Mouse (Mus musculus) kidney, embryonic 15.5 days (tissue): ENCODE measurements around the gene Sept4. TPM values are rescaled to one million over a fixed set of nuclear protein-coding genes. Genes with fewer than 3 reads are reported as not detected.

ENCODE experiments used
- ATAC-seq: fragments of 200-750 bp; cut with Nextera tagmentation; replicated peaks from 2 replicates; pipeline ENCODE4 v1.8.0; 2017; ENCODE audit warnings: moderate TSS enrichment; ENCODE audit not compliant: low FRiP score
- H3K27ac ChIP-seq: fragments of 300-500 bp; sonication (generic); 2 replicates; pipeline ENCODE4 v1.5.1; 2015; ENCODE audit warnings: mild to moderate bottlenecking, inconsistent platforms
- H3K27me3 ChIP-seq: fragments of 300-500 bp; sonication (generic); 2 replicates; pipeline ENCODE4 v1.6.1; 2015; ENCODE audit warnings: inconsistent platforms
- H3K36me3 ChIP-seq: fragments of 300-500 bp; sonication (generic); 2 replicates; pipeline ENCODE4 v1.6.1; 2015; ENCODE audit warnings: inconsistent platforms
- H3K4me1 ChIP-seq: fragments of 300-500 bp; sonication (generic); 2 replicates; pipeline ENCODE4 v1.6.1; 2015; ENCODE audit warnings: inconsistent platforms
- H3K4me2 ChIP-seq: fragments of 300-500 bp; sonication (generic); 2 replicates; pipeline ENCODE4 v1.6.1; 2015; ENCODE audit warnings: moderate library complexity, mild to moderate bottlenecking, inconsistent platforms
- H3K4me3 ChIP-seq: fragments of 300-500 bp; sonication (generic); replicated peaks from 2 replicates; pipeline ENCODE4 v1.5.1; 2015; ENCODE audit warnings: mild to moderate bottlenecking, inconsistent platforms
- H3K9ac ChIP-seq: fragments of 300-500 bp; sonication (generic); 2 replicates; pipeline ENCODE4 v1.6.1; 2015; ENCODE audit warnings: mild to moderate bottlenecking, inconsistent platforms
- H3K9me3 ChIP-seq: fragments of 300-500 bp; sonication (generic); replicated peaks from 2 replicates; pipeline ENCODE4 v1.6.1; 2016; ENCODE audit warnings: inconsistent platforms
- WGBS: fragments of 180-500 bp; shearing (Covaris S2); methylation state at CpG from one replicate; pipeline ENCODE4 v1.1.7; 2015; ENCODE audit warnings: mixed read lengths; 5-methylcytosine and 5-hydroxymethylcytosine counted together
- polyA plus RNA-seq: library from polyadenylated mRNA; unstranded; fragments of >200 nt; fragmentation: Nextera tagmentation; extraction: Ambion mirVana; gene quantifications from 2 replicates; pipeline ENCODE4 v1.2.1, GENCODE M21; 2015

Sept4 gene
- polyA plus RNA-seq, 1 experiment from 2014 or later: 60.8 TPM

DNA sequence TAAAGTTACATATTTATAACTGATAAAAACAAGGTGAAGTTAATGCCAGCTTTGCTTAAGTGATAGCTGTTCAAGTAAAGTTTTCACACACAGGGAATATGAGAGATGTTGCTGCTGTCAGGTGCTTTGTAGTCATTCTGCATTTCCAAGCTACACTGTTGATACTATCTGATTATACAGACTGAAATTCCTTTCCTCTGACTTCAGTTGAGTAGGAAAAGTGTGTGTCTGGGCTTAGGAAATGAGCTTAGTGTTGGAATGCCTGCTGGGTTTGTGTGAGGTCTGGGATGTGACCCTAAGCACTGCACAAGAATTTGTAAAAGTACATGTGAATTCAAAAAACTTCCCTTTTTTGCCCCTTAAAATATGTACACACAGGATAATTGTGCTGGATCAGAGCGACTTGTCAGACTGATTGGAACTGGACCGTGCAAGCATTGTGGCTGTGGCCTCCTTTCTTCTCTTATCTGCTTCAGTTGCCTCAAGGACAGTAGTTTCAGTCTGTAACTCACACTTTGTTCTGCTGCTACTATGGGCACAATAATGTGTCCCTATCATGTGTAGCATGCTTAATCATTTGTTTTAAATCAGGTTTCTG lies 13.5 kb upstream of the Sept4 start:
- 53% methylated on average over 2 of the region's 2 CpGs for WGBS
- no peaks in the 10 kb centered on the region for H3K36me3 ChIP-seq
- H3K9ac ChIP-seq: no peak overlapping the region
- no peak overlapping the region for H3K4me3 ChIP-seq
- no peak for ATAC-seq
- 0 out of 2 replicates have a peak, but pooled peaks cover 8% of the 10 kb centered on the region for H3K4me1 ChIP-seq
- no peaks in the 10 kb centered on the region for H3K9me3 ChIP-seq
- no peak overlapping the region for H3K27ac ChIP-seq
- no peak overlapping the region for H3K4me2 ChIP-seq
- H3K27me3 ChIP-seq: no peaks in the 10 kb centered on the region

DNA sequence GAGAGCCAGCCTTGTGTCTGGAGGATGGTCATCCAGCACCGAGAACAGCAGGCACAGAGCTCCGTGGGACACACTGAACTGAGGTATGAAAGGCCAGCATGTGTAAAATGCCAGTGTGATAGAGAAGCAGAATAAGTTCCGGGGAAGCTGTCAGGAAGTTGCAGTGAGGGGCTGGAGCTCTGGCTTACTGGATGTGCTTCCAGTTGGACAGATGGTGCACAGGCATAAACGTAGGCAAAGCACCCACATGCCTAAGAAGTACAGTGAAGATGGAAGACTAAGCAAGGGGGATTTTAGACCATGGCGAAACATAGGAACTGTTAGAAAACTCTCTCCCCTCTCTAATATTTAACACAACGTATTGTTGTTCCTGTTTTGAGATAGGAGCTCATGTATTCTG lies 7.5 kb upstream of the Sept4 start:
- H3K36me3 ChIP-seq: no peaks in the 10 kb centered on the region
- H3K4me2 ChIP-seq: no peak overlapping the region
- H3K4me1 ChIP-seq: no peaks in the 10 kb centered on the region
- WGBS: 78% methylated on average over 6 of the region's 6 CpGs
- H3K4me3 ChIP-seq: no peak overlapping the region
- H3K9me3 ChIP-seq: no peaks in the 10 kb centered on the region
- no peak for ATAC-seq
- no peak overlapping the region for H3K9ac ChIP-seq
- no peaks in the 10 kb centered on the region for H3K27me3 ChIP-seq
- no peak overlapping the region for H3K27ac ChIP-seq

DNA sequence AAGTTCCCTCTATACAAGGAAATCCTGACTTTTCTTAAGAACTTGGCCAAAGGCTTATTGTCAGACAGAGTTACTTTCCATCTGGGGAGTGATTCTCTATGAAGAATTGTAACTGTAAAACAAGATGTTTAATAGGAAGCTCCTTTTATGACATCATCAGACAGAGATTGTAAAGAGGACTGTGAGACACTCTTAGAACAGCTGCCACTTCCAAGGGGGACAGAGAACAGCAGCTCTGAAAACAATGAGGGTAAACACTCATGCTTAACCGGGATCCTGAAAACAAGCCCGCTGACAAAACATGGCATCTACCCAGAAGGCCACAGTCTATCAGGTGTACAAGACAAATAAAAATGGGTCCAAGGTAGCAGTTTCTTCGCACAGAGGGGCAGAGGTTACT lies 2.2 kb upstream of the Sept4 start, which contains the start of gene Gm11492:
Gene Gm11492 (plus strand): TSS at position 153 of the 400 bp plus-strand sequence.
- Histone ChIP-seq H3K4me2 (no peak within 1 kb of the TSS), H3K9ac (no peak within 1 kb of the TSS), H3K36me3 (no peaks in the 10 kb centered on the region), H3K27me3 (no peaks in the 10 kb centered on the region), H3K9me3 (no peaks in the 10 kb centered on the region), H3K4me3 (no peak within 1 kb of the TSS), H3K27ac (no peak within 1 kb of the TSS), H3K4me1 (peaks cover 18% of the 10 kb centered on the region)
- ATAC-seq: no peak
- 63% methylated on average over 3 of the region's 3 CpGs for WGBS

DNA sequence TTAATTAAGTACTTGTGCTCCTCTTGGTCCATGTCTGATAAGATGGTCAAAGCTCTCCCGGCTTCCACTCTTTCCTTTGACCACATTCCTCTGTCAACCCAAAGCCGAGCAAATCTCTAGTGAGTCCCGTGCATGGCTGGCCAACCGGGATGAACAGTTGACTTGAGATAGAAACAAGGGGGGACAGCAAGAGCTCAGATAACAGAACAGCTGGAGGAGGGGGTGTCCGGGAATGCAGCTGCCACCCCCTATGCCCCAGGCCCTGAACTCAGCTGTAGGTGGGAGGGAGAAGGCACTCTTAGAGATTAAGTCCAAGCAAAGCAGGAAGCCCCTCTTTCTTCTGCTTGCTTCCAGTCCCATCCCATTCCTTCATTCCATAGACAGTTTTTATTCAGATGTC lies 2.0 kb downstream of the Sept4 start:
- Histone ChIP-seq H3K4me2 (no peak overlapping the region), H3K9me3 (no peaks in the 10 kb centered on the region), H3K9ac (no peak overlapping the region), H3K27ac (peak overlapping the region; percentile 14; the same call in 1 of the 2 replicates), H3K27me3 (no peaks in the 10 kb centered on the region), H3K36me3 (no peaks in the 10 kb centered on the region), H3K4me1 (peaks cover 38% of the 10 kb centered on the region), H3K4me3 (no peak overlapping the region)
- ATAC-seq: peak; percentile 56; the same call in 1 of the 2 replicates
- 30% methylated on average over 5 of the region's 5 CpGs for WGBS

- H3K27ac ChIP-seq: no peak overlapping the region
- no peak overlapping the region for H3K9ac ChIP-seq
- peaks cover 38% of the 10 kb centered on the region for H3K4me1 ChIP-seq
- ATAC-seq: no peak
- no peaks in the 10 kb centered on the region for H3K9me3 ChIP-seq
- H3K27me3 ChIP-seq: no peaks in the 10 kb centered on the region
- no peak overlapping the region for H3K4me3 ChIP-seq
- WGBS: 92% methylated on average over 1 of the region's 1 CpGs
- H3K4me2 ChIP-seq: no peak overlapping the region
- H3K36me3 ChIP-seq: no peaks in the 10 kb centered on the region
Observed at GRCm38 (mm10) chr11:87571361-87571950, 2.8 kb downstream of the Sept4 start.

DNA sequence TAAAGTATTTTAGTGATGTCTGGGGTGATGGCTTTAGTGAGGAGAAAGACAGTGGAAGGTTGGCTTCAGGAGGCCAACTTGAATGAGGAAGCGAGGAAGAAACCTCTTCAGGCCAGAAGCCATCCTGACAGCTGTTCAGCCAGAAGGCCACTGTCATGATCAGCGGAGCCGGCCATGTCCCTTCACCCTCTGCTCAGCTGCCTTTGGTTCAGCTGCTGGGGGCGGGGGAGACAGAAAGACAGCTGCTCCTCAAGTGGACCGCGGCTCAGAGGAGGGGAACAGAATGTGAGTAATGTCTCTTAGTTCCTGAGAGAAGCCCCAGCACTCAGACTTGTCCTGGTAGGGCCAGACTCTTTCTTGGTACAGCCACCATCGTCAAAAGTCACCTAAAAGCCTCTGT lies 5.0 kb downstream of the Sept4 start:
- 73% methylated on average over 7 of the region's 7 CpGs for WGBS

DNA sequence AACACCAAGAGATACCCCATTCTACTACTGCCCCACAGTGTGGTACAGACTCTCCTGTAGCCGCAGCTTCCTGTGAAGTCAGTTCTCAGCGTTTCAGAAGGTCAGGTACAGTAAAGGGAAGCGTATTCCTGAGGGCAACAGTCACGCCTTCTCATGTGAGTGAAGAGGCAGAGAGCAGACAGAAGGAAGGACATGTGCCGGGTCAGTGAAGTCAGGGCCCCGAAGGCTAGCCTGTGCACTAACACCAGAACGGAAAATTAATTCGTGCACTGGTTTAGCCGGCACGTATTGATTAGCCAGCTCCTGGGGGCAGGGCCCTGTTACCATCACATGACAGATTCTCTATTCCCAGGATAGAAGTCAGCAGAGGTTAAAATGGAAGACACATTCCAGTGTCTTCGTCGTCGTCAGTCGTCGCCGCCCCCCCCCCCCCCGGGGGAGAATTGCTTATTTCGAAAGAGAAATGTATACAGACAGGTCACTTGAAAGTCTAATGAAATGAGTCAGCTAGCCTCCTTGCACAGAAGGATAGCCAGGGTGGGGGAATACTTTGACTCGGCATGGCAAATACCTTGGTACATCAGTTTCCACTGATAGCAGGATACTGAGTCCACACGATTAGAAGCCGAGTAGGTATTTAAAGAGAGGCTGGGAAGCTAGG lies 5.9 kb downstream of the Sept4 start:
- H3K27ac ChIP-seq: no peak overlapping the region
- 66% methylated on average over 21 of the region's 21 CpGs for WGBS
- H3K9me3 ChIP-seq: no peaks in the 10 kb centered on the region
- peaks cover 67% of the 10 kb centered on the region for H3K4me1 ChIP-seq
- H3K9ac ChIP-seq: no peak overlapping the region
- H3K36me3 ChIP-seq: no peaks in the 10 kb centered on the region
- ATAC-seq: no peak
- no peak overlapping the region for H3K4me2 ChIP-seq
- H3K4me3 ChIP-seq: no peak overlapping the region
- no peaks in the 10 kb centered on the region for H3K27me3 ChIP-seq

More for the DNA sequence above, 5.0 kb downstream of the Sept4 start:
- Histone ChIP-seq H3K27ac (no peak overlapping the region), H3K9ac (no peak overlapping the region), H3K27me3 (no peaks in the 10 kb centered on the region), H3K4me1 (peaks cover 59% of the 10 kb centered on the region), H3K4me2 (no peak overlapping the region), H3K9me3 (no peaks in the 10 kb centered on the region), H3K4me3 (no peak overlapping the region), H3K36me3 (no peaks in the 10 kb centered on the region)
- no peak for ATAC-seq

DNA sequence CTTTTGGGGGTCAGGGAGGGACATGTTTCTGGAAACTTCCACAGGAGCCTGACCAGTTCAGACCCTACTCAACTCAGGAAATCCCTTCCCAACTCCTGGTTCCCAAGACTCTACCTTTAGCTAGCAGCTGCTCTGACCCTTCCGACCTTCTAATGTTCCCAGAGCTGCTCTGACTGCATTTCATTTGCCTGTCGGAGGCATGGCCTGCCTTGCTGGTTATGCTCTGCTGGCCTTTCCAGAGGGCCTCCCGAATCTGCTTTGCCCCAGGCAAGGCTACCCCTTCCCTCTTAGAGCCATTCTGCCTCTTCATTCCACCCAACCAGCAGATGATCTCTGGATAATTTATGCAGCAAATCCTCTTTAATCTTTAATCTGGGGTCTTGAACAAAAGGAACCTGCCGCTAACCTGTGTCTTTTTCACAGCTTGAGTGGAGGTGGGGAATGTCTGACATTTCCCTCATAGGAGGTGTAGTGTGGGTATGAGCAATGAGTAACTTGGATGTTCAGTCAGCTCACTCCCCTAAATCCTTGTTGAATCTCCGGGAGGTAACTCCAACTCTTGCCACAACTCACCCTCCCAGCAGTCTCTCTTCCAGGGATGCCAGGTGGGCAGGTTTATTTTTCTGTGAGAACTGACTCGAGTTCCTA lies 9.0 kb downstream of the Sept4 start:
- H3K4me3 ChIP-seq: peak overlapping the region; percentile 66
- H3K4me2 ChIP-seq: peak overlapping the region; percentile 96
- peak overlapping the region; percentile 68 for H3K9ac ChIP-seq
- H3K27me3 ChIP-seq: no peaks in the 10 kb centered on the region
- ATAC-seq: peak; percentile 65
- H3K9me3 ChIP-seq: no peaks in the 10 kb centered on the region
- peaks cover 55% of the 10 kb centered on the region for H3K4me1 ChIP-seq
- H3K27ac ChIP-seq: peak overlapping the region; percentile 93
- 21% methylated on average over 6 of the region's 6 CpGs for WGBS
- H3K36me3 ChIP-seq: no peaks in the 10 kb centered on the region

DNA sequence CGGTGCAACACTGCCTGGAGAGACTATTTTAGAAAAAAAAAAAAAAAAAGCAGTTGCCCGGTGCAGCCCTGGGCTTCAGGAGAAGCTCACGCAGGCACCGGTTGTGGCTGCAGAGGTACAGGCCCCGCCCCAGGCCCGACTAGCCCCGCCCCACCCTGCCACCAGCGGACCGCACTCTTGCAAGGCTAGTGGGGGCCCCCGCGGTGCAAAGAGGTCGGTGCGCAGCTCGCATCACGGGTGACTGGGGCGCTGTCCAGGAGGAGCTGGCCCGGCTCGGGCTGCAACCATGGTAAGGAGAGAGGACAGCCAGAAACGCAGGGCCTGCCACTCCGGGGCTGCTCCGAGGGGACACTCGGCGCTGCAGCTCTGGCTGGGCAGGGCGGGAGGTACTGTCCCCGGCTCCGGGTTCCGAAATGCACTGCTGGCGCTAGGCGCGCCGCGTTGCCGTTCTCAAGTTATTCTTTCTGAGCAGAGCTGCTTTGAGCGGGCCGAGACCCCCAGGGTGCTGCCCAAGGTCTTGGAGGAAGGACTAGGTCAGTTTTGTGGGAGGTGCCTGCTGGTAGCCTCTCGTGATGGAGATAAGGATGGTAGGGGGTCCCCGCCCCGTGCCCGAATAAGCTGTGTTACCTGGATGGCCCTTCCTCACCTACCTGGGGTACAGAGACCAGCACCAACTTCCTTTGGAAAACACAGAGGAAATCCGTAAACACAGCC lies 9.7 kb downstream of the Sept4 start:
- Histone ChIP-seq H3K36me3 (no peaks in the 10 kb centered on the region), H3K9me3 (no peaks in the 10 kb centered on the region), H3K27ac (peak overlapping the region; percentile 93), H3K9ac (peak overlapping the region; percentile 68), H3K4me1 (peaks cover 55% of the 10 kb centered on the region), H3K27me3 (no peaks in the 10 kb centered on the region), H3K4me2 (peak overlapping the region; percentile 96), H3K4me3 (peak overlapping the region; percentile 66)
- peak; percentile 84 for ATAC-seq
- WGBS: under 1% methylated on average over 40 of the region's 40 CpGs

- peak; percentile 31 for ATAC-seq
- H3K27me3 ChIP-seq: no peaks in the 10 kb centered on the region
- peak overlapping the region; percentile 96 for H3K4me2 ChIP-seq
- no peaks in the 10 kb centered on the region for H3K36me3 ChIP-seq
- peak overlapping the region; percentile 66 for H3K4me3 ChIP-seq
- peaks cover 50% of the 10 kb centered on the region for H3K4me1 ChIP-seq
- H3K9ac ChIP-seq: peak overlapping the region; percentile 68
- H3K27ac ChIP-seq: peak overlapping the region; percentile 93
- H3K9me3 ChIP-seq: no peaks in the 10 kb centered on the region
- WGBS: 17% methylated on average over 10 of the region's 10 CpGs
Observed at GRCm38 (mm10) chr11:87578963-87579601, 10.4 kb downstream of the Sept4 start.

DNA sequence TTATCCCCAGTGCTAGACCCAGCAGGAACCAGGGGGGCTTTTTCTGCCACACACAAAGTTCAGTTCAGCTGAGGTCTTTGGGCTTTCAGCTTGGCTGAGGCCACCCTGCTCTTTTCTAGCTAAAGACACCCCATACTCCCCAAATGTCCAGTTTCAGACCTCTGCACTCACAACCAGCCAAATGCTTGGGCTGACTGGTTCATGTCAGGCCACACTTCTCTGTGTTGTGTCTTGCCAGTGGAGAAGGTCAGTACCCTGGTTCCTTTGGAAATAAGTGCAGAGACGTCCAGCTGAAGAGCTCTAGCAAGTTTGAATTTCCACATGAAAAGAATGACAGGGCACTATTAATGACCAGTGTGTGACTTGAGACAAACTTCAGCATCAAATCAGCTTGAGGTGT lies 11.0 kb downstream of the Sept4 start:
- 58% methylated on average over 1 of the region's 1 CpGs for WGBS
- H3K4me1 ChIP-seq: peaks cover 48% of the 10 kb centered on the region
- no peak for ATAC-seq
- H3K4me3 ChIP-seq: peak overlapping the region; percentile 66; the same call in 1 of the 2 replicates
- H3K9ac ChIP-seq: no peak overlapping the region
- no peaks in the 10 kb centered on the region for H3K36me3 ChIP-seq
- H3K27ac ChIP-seq: peak overlapping the region; percentile 93
- H3K27me3 ChIP-seq: no peaks in the 10 kb centered on the region
- peak overlapping the region; percentile 96 for H3K4me2 ChIP-seq
- H3K9me3 ChIP-seq: no peaks in the 10 kb centered on the region
